Mouse (Mus musculus): ENCODE measurements around the gene Trp53.
"Not testable (repeated sequence)": the region's sequence is repeated elsewhere in the genome, so short reads cannot be mapped to it uniquely, and the experiment has no call there.

Gene Trp53

GRCm38 (mm10) chr11:69580091-69580514 lies at the start of gene Trp53, which contains the start of gene Wrap53:
Gene Trp53, plus strand, starts transcription at chr11:69580359.
Gene Wrap53, minus strand, starts transcription at chr11:69580255.
- DNase-seq (ENCODE audit: low spot score), result peak; percentile 82

- DNase-seq (ENCODE audit: low spot score), result not testable (repeated sequence)
These were observed 49.4 kb upstream of the Trp53 start for GRCm38 (mm10) chr11:69530755-69531154.

GRCm38 (mm10) chr11:69532480-69533150 lies 47.5 kb upstream of the Trp53 start:
- no peak for DNase-seq (ENCODE audit: low spot score)

- DNase-seq (ENCODE audit: low spot score), result no peak
These were observed 45.2 kb upstream of the Trp53 start for GRCm38 (mm10) chr11:69534990-69535389.

- no peak for DNase-seq (ENCODE audit: low spot score)
These were observed 39.5 kb upstream of the Trp53 start for GRCm38 (mm10) chr11:69540700-69541099.

- not testable (repeated sequence) for DNase-seq (ENCODE audit: low spot score)
These were observed 38.4 kb upstream of the Trp53 start for GRCm38 (mm10) chr11:69541741-69542140.

- DNase-seq (ENCODE audit: low spot score), result no peak
These were observed 36.6 kb upstream of the Trp53 start for GRCm38 (mm10) chr11:69543598-69543997.

- no peak for DNase-seq (ENCODE audit: low spot score)
These were observed 34.2 kb upstream of the Trp53 start for GRCm38 (mm10) chr11:69545957-69546356.

GRCm38 (mm10) chr11:69546423-69547053 lies 33.6 kb upstream of the Trp53 start:
- DNase-seq (ENCODE audit: low spot score), result peak; percentile 36

- no peak for DNase-seq (ENCODE audit: low spot score)
These were observed 33.1 kb upstream of the Trp53 start for GRCm38 (mm10) chr11:69547071-69547470.

GRCm38 (mm10) chr11:69549060-69549656 lies 31.0 kb upstream of the Trp53 start, which contains the start of gene Dnah2:
Gene Dnah2, minus strand, starts transcription at chr11:69549110.
- no peak for DNase-seq (ENCODE audit: low spot score)

GRCm38 (mm10) chr11:69551310-69551709 lies 28.8 kb upstream of the Trp53 start:
- DNase-seq (ENCODE audit: low spot score), result no peak

GRCm38 (mm10) chr11:69552622-69553340 lies 27.4 kb upstream of the Trp53 start:
- no peak for DNase-seq (ENCODE audit: low spot score)

GRCm38 (mm10) chr11:69553341-69553721 lies 26.8 kb upstream of the Trp53 start:
- no peak for DNase-seq (ENCODE audit: low spot score)

GRCm38 (mm10) chr11:69554539-69555140 lies 25.5 kb upstream of the Trp53 start:
- no peak for DNase-seq (ENCODE audit: low spot score)

- no peak for DNase-seq (ENCODE audit: low spot score)
These were observed 22.7 kb upstream of the Trp53 start for GRCm38 (mm10) chr11:69557381-69557958.

- DNase-seq (ENCODE audit: low spot score), result no peak
These were observed 21.4 kb upstream of the Trp53 start for GRCm38 (mm10) chr11:69558756-69559155.

- DNase-seq (ENCODE audit: low spot score), result no peak
These were observed 21.0 kb upstream of the Trp53 start for GRCm38 (mm10) chr11:69559183-69559582.

- no peak for DNase-seq (ENCODE audit: low spot score)
These were observed 20.1 kb upstream of the Trp53 start, which contains the start of gene Efnb3 for GRCm38 (mm10) chr11:69559851-69560765. Gene Efnb3, minus strand, starts transcription at chr11:69560205.
